In genomic region chr14:29987739-29988138, GRCm38 (mm10) we compare ENCODE assay signal across 32 mouse cellular contexts. TPM values are rescaled to one million over a fixed set of nuclear protein-coding genes. Genes with fewer than 3 reads are reported as not detected.
"Had no signal": no experiment of that assay in that cellular context is flagged by ENCODE, and none has a peak within 500 bp of the region (broad histone marks: within the 10 kb centered on the region; RNA-seq: fewer than 3 reads in every experiment).

No protein-coding gene starts in this region.

- H3K4me3 ChIP-seq: heart, adult 2 months; heart, embryonic 10.5 days; heart, embryonic 12.5 days; heart, embryonic 13.5 days; heart, embryonic 15.5 days; hindbrain, embryonic 10.5 days; hindbrain, embryonic 12.5 days; hindbrain, embryonic 13.5 days; hindbrain, embryonic 15.5 days; intestine, embryonic 15.5 days; kidney, embryonic 15.5 days; layer of hippocampus, adult 2 months; left cerebral cortex, adult 2 months had no signal

- H3K27ac ChIP-seq: heart, adult 2 months; heart, embryonic 10.5 days; heart, embryonic 13.5 days; heart, embryonic 15.5 days; hindbrain, embryonic 10.5 days; hindbrain, embryonic 12.5 days; hindbrain, embryonic 13.5 days; hindbrain, embryonic 14.5 days; hindbrain, embryonic 15.5 days; hindbrain, postnatal 0 days; intestine, embryonic 15.5 days; kidney, embryonic 15.5 days; kidney, postnatal 0 days; layer of hippocampus, adult 2 months; left cerebral cortex, adult 2 months had no signal

- H3K4me1 ChIP-seq: heart, embryonic 10.5 days; heart, embryonic 12.5 days; heart, embryonic 13.5 days; heart, embryonic 15.5 days; hindbrain, embryonic 10.5 days; hindbrain, embryonic 12.5 days; hindbrain, embryonic 13.5 days; hindbrain, embryonic 15.5 days; intestine, embryonic 15.5 days; kidney, embryonic 15.5 days had no signal

- H3K9me3 ChIP-seq: heart, embryonic 10.5 days; heart, embryonic 12.5 days; heart, embryonic 13.5 days; heart, embryonic 15.5 days; hindbrain, embryonic 10.5 days; hindbrain, embryonic 12.5 days; hindbrain, embryonic 13.5 days; hindbrain, embryonic 15.5 days; intestine, embryonic 15.5 days; kidney, embryonic 15.5 days had no signal

- H3K9ac ChIP-seq: heart, embryonic 12.5 days; heart, embryonic 13.5 days; heart, embryonic 15.5 days; hindbrain, embryonic 12.5 days; hindbrain, embryonic 13.5 days; hindbrain, embryonic 14.5 days; hindbrain, embryonic 15.5 days; intestine, embryonic 15.5 days; kidney, embryonic 15.5 days had no signal

- DNase-seq: heart, adult 18-20 months; heart, adult 2 months; heart, postnatal 10 days; heart, postnatal 14 days; heart, postnatal 36 days; heart, postnatal 4 days; kidney, adult 11 months; kidney, adult 18-20 months; layer of hippocampus, adult 9-11 months; layer of hippocampus, postnatal 36 days had no signal

- H3K27me3 ChIP-seq: heart, embryonic 12.5 days; heart, embryonic 13.5 days; heart, embryonic 15.5 days; hindbrain, embryonic 12.5 days; hindbrain, embryonic 13.5 days; hindbrain, embryonic 15.5 days; intestine, embryonic 15.5 days; kidney, embryonic 15.5 days had no signal

- H3K4me2 ChIP-seq: heart, embryonic 11.5 days; heart, embryonic 12.5 days; heart, embryonic 13.5 days; heart, embryonic 15.5 days; hindbrain, embryonic 12.5 days; hindbrain, embryonic 13.5 days; hindbrain, embryonic 14.5 days; hindbrain, embryonic 15.5 days; intestine, embryonic 15.5 days; kidney, embryonic 15.5 days had no signal

- ATAC-seq: hindbrain, embryonic 16.5 days; hindbrain, postnatal 0 days; inflammation-experienced regulatory T-cells, adult 6 months; intestine, embryonic 15.5 days; intestine, embryonic 16.5 days; intestine, postnatal 0 days had no signal

RNA-seq across cellular contexts. Expression of gene Chdh, which starts 21.1 kb away (rescaled TPM):
- polyA plus RNA-seq: heart, postnatal 0 days; hindbrain, embryonic 11.5 days had no signal
